Mouse (Mus musculus) heart, embryonic 13.5 days (tissue): ENCODE measurements at regions not wholly inside any gene's neighbourhood (a gene's known extent, or its start where the extent isn't known, plus 50 kb on each side); places are given as distances from the start of the nearest gene placed in this dataset.

ENCODE experiments used
- ATAC-seq: fragments of 200-750 bp; cut with Nextera tagmentation; 2 replicates; pipeline ENCODE4 v1.8.0; 2017; ENCODE audit warnings: moderate TSS enrichment; ENCODE audit not compliant: insufficient number of reproducible peaks, low FRiP score, low TSS enrichment; ENCODE audit errors: extremely low read depth
- H3K27ac ChIP-seq: fragments of 300-500 bp; sonication (generic); replicated peaks from 2 replicates; pipeline ENCODE4 v1.5.1; 2015; ENCODE audit warnings: moderate library complexity, mild to moderate bottlenecking, inconsistent platforms
- H3K27me3 ChIP-seq: fragments of 300-500 bp; sonication (generic); replicated peaks from 2 replicates; pipeline ENCODE4 v1.6.1; 2015; ENCODE audit warnings: mild to moderate bottlenecking, inconsistent platforms
- H3K36me3 ChIP-seq: fragments of 300-500 bp; sonication (generic); 2 replicates; pipeline ENCODE4 v1.6.1; 2015; ENCODE audit warnings: mild to moderate bottlenecking, inconsistent platforms
- H3K4me1 ChIP-seq: fragments of 300-500 bp; sonication (generic); 2 replicates; pipeline ENCODE4 v1.6.1; 2015; ENCODE audit warnings: inconsistent platforms
- H3K4me2 ChIP-seq: fragments of 300-500 bp; sonication (generic); 2 replicates; pipeline ENCODE4 v1.6.1; 2015; ENCODE audit warnings: inconsistent platforms, mild to moderate bottlenecking, moderate library complexity
- H3K4me3 ChIP-seq: fragments of 300-500 bp; sonication (generic); 2 replicates; pipeline ENCODE4 v1.5.1; 2015; ENCODE audit warnings: moderate library complexity, mild to moderate bottlenecking, inconsistent platforms
- H3K9ac ChIP-seq: fragments of 300-500 bp; sonication (generic); 2 replicates; pipeline ENCODE4 v1.6.1; 2015; ENCODE audit warnings: inconsistent platforms, mild to moderate bottlenecking, moderate library complexity
- H3K9me3 ChIP-seq: fragments of 300-500 bp; sonication (generic); 2 replicates; pipeline ENCODE4 v1.6.1; 2016; ENCODE audit warnings: inconsistent platforms
- WGBS: fragments of 180-500 bp; shearing (Covaris S2); methylation state at CpG from one replicate; pipeline ENCODE4 v1.1.7; 2015; ENCODE audit warnings: mixed read lengths; 5-methylcytosine and 5-hydroxymethylcytosine counted together

- no peaks in the 10 kb centered on the region for H3K36me3 ChIP-seq
- H3K27ac ChIP-seq: no peak overlapping the region
- no peak overlapping the region for H3K4me3 ChIP-seq
- no peaks in the 10 kb centered on the region for H3K4me1 ChIP-seq
- no peak overlapping the region for H3K9ac ChIP-seq
- WGBS: 68% methylated on average over 1 of the region's 1 CpGs
- H3K27me3 ChIP-seq: peaks cover 14% of the 10 kb centered on the region
- H3K9me3 ChIP-seq: no peaks in the 10 kb centered on the region
- H3K4me2 ChIP-seq: no peak overlapping the region
- ATAC-seq: no peak
Measured at GRCm38 (mm10) chr8:12156893-12157292, 121.7 kb upstream of the A230072I06Rik start.

- no peaks in the 10 kb centered on the region for H3K36me3 ChIP-seq
- no peak overlapping the region for H3K4me3 ChIP-seq
- 67% methylated on average over 9 of the region's 9 CpGs for WGBS
- peaks cover 8% of the 10 kb centered on the region for H3K4me1 ChIP-seq
- ATAC-seq: no peak
- H3K27me3 ChIP-seq: peaks cover 21% of the 10 kb centered on the region
- H3K27ac ChIP-seq: no peak overlapping the region
- H3K9ac ChIP-seq: no peak overlapping the region
- no peak overlapping the region for H3K4me2 ChIP-seq
- H3K9me3 ChIP-seq: no peaks in the 10 kb centered on the region
Measured at GRCm38 (mm10) chr8:12158188-12158587, 120.4 kb upstream of the A230072I06Rik start.

- 19% methylated on average over 22 of the region's 22 CpGs for WGBS
- Histone ChIP-seq H3K9me3 (no peaks in the 10 kb centered on the region), H3K4me2 (peak overlapping the region; percentile 65), H3K27me3 (peaks cover 50% of the 10 kb centered on the region), H3K27ac (no peak overlapping the region), H3K4me1 (peaks cover 11% of the 10 kb centered on the region), H3K4me3 (peak overlapping the region; percentile 36), H3K9ac (peak overlapping the region; percentile 50; the same call in 1 of the 2 replicates), H3K36me3 (no peaks in the 10 kb centered on the region)
- ATAC-seq: no peak
Measured at GRCm38 (mm10) chr8:12162921-12163705, 115.5 kb upstream of the A230072I06Rik start.

- Histone ChIP-seq H3K27me3 (peaks cover 70% of the 10 kb centered on the region), H3K4me2 (no peak overlapping the region), H3K4me3 (no peak overlapping the region), H3K36me3 (no peaks in the 10 kb centered on the region), H3K9ac (no peak overlapping the region), H3K9me3 (no peaks in the 10 kb centered on the region), H3K4me1 (peaks cover 11% of the 10 kb centered on the region), H3K27ac (no peak overlapping the region)
- WGBS: 72% methylated on average over 23 of the region's 23 CpGs
- ATAC-seq: no peak
Measured at GRCm38 (mm10) chr8:12165487-12166152, 113.0 kb upstream of the A230072I06Rik start.

- Histone ChIP-seq H3K27ac (no peak overlapping the region), H3K4me1 (peaks cover 7% of the 10 kb centered on the region), H3K4me2 (no peak overlapping the region), H3K9ac (no peak overlapping the region), H3K36me3 (no peaks in the 10 kb centered on the region), H3K4me3 (no peak overlapping the region), H3K27me3 (peaks cover 84% of the 10 kb centered on the region), H3K9me3 (no peaks in the 10 kb centered on the region)
- WGBS: 74% methylated on average over 12 of the region's 12 CpGs
- ATAC-seq: no peak
Measured at GRCm38 (mm10) chr8:12171788-12172187, 106.8 kb upstream of the A230072I06Rik start.

- Histone ChIP-seq H3K9me3 (no peaks in the 10 kb centered on the region), H3K4me1 (peaks cover 7% of the 10 kb centered on the region), H3K27me3 (peaks cover 68% of the 10 kb centered on the region), H3K36me3 (no peaks in the 10 kb centered on the region), H3K4me3 (no peak overlapping the region), H3K4me2 (0 out of 2 replicates have a peak overlapping the region, but pooled peaks have one; percentile 6), H3K27ac (no peak overlapping the region), H3K9ac (no peak overlapping the region)
- ATAC-seq: no peak
- WGBS: 49% methylated on average over 13 of the region's 13 CpGs
Measured at GRCm38 (mm10) chr8:12175496-12175895, 103.1 kb upstream of the A230072I06Rik start.

- peaks cover 60% of the 10 kb centered on the region for H3K27me3 ChIP-seq
- H3K4me2 ChIP-seq: no peak overlapping the region
- no peaks in the 10 kb centered on the region for H3K4me1 ChIP-seq
- no peak overlapping the region for H3K9ac ChIP-seq
- no peak for ATAC-seq
- WGBS: 75% methylated on average over 4 of the region's 4 CpGs
- no peak overlapping the region for H3K4me3 ChIP-seq
- no peak overlapping the region for H3K27ac ChIP-seq
- no peaks in the 10 kb centered on the region for H3K9me3 ChIP-seq
- no peaks in the 10 kb centered on the region for H3K36me3 ChIP-seq
Measured at GRCm38 (mm10) chr8:12184666-12185065, 94.0 kb upstream of the A230072I06Rik start.

GRCm38 (mm10) chr8:12187366-12187765 is 91.3 kb upstream of the A230072I06Rik start:
- Histone ChIP-seq H3K27ac (no peak overlapping the region), H3K4me2 (no peak overlapping the region), H3K4me1 (no peaks in the 10 kb centered on the region), H3K36me3 (no peaks in the 10 kb centered on the region), H3K4me3 (no peak overlapping the region), H3K9me3 (no peaks in the 10 kb centered on the region), H3K27me3 (peaks cover 41% of the 10 kb centered on the region), H3K9ac (no peak overlapping the region)
- WGBS: 70% methylated on average over 3 of the region's 3 CpGs
- no peak for ATAC-seq

- H3K4me3 ChIP-seq: no peak overlapping the region
- H3K27me3 ChIP-seq: peaks cover 37% of the 10 kb centered on the region
- H3K4me1 ChIP-seq: no peaks in the 10 kb centered on the region
- H3K36me3 ChIP-seq: no peaks in the 10 kb centered on the region
- no peak overlapping the region for H3K4me2 ChIP-seq
- H3K27ac ChIP-seq: no peak overlapping the region
- H3K9me3 ChIP-seq: no peaks in the 10 kb centered on the region
- WGBS: 70% methylated on average over 5 of the region's 5 CpGs
- H3K9ac ChIP-seq: no peak overlapping the region
- no peak for ATAC-seq
Measured at GRCm38 (mm10) chr8:12188451-12188850, 90.2 kb upstream of the A230072I06Rik start.

- Histone ChIP-seq H3K27me3 (peaks cover 33% of the 10 kb centered on the region), H3K9me3 (no peaks in the 10 kb centered on the region), H3K4me1 (no peaks in the 10 kb centered on the region), H3K4me3 (no peak overlapping the region), H3K9ac (no peak overlapping the region), H3K27ac (no peak overlapping the region), H3K36me3 (no peaks in the 10 kb centered on the region), H3K4me2 (no peak overlapping the region)
- ATAC-seq: no peak
- WGBS: 76% methylated on average over 4 of the region's 4 CpGs
Measured at GRCm38 (mm10) chr8:12188960-12189359, 89.7 kb upstream of the A230072I06Rik start.

- 28% methylated on average over 8 of the region's 8 CpGs for WGBS
- Histone ChIP-seq H3K36me3 (no peaks in the 10 kb centered on the region), H3K27me3 (peaks cover 21% of the 10 kb centered on the region; the same call in 1 of the 2 replicates), H3K4me2 (no peak overlapping the region), H3K4me3 (no peak overlapping the region), H3K4me1 (no peaks in the 10 kb centered on the region), H3K9me3 (no peaks in the 10 kb centered on the region), H3K9ac (no peak overlapping the region), H3K27ac (no peak overlapping the region)
- ATAC-seq: no peak
Measured at GRCm38 (mm10) chr8:12192006-12192405, 86.6 kb upstream of the A230072I06Rik start.
